Mouse (Mus musculus): Measurements from ENCODE around the gene Tle4. TPM values are rescaled to one million over a fixed set of nuclear protein-coding genes. Genes with fewer than 3 reads are reported as not detected.
A peak's percentile ranks its signal among the peaks of the same experiment; 100 is the strongest.

The Tle4 gene
- polyA plus RNA-seq, 1 experiment from 2014 or later = 33.9 TPM

- Histone ChIP-seq H3K36me3 (no peaks in the 10 kb centered on the region), H3K4me3 (no peak overlapping the region), H3K4me1 (replicated peaks) (peaks cover 30% of the 10 kb centered on the region), H3K27me3 (no peaks in the 10 kb centered on the region), H3K27ac (replicated peaks) (no peak overlapping the region), H3K9me3 (no peaks in the 10 kb centered on the region), H3K4me2 (no peak overlapping the region), H3K9ac (no peak overlapping the region)
- ATAC-seq (ENCODE audit: low read depth) = peak; percentile 55; the same call in 1 of the 2 replicates
- 41% methylated on average over 5 of the region's 5 CpGs for WGBS
Observed at GRCm38 (mm10) chr19:14481796-14482561, 115.9 kb downstream of the Tle4 start.

GRCm38 (mm10) chr19:14479711-14480110 is 118.1 kb downstream of the Tle4 start:
- Histone ChIP-seq H3K4me3 (no peak overlapping the region), H3K4me1 (replicated peaks) (peaks cover 30% of the 10 kb centered on the region), H3K27me3 (no peaks in the 10 kb centered on the region), H3K9me3 (no peaks in the 10 kb centered on the region), H3K36me3 (no peaks in the 10 kb centered on the region), H3K4me2 (no peak overlapping the region), H3K27ac (replicated peaks) (no peak overlapping the region), H3K9ac (no peak overlapping the region)
- ATAC-seq (ENCODE audit: low read depth) = no peak

- Histone ChIP-seq H3K9me3 (no peaks in the 10 kb centered on the region), H3K9ac (no peak overlapping the region), H3K4me2 (no peak overlapping the region), H3K4me3 (no peak overlapping the region), H3K27ac (replicated peaks) (no peak overlapping the region), H3K4me1 (replicated peaks) (no peaks in the 10 kb centered on the region), H3K27me3 (no peaks in the 10 kb centered on the region), H3K36me3 (peaks cover 14% of the 10 kb centered on the region)
- no peak for ATAC-seq (ENCODE audit: low read depth)
- WGBS = 94% methylated on average over 8 of the region's 8 CpGs
Observed at GRCm38 (mm10) chr19:14469325-14469724, 128.5 kb downstream of the Tle4 start.

GRCm38 (mm10) chr19:14468733-14469132 is 129.1 kb downstream of the Tle4 start:
- no peaks in the 10 kb centered on the region for H3K27me3 ChIP-seq
- H3K9me3 ChIP-seq = no peaks in the 10 kb centered on the region
- H3K9ac ChIP-seq = no peak overlapping the region
- no peak overlapping the region for H3K27ac ChIP-seq (replicated peaks)
- H3K4me1 ChIP-seq (replicated peaks) = no peaks in the 10 kb centered on the region
- 91% methylated on average over 2 of the region's 2 CpGs for WGBS
- H3K36me3 ChIP-seq = peaks cover 20% of the 10 kb centered on the region
- ATAC-seq (ENCODE audit: low read depth) = no peak
- H3K4me2 ChIP-seq = no peak overlapping the region
- H3K4me3 ChIP-seq = no peak overlapping the region

GRCm38 (mm10) chr19:14466020-14466419 is 131.8 kb downstream of the Tle4 start:
- WGBS = 92% methylated on average over 8 of the region's 8 CpGs
- ATAC-seq (ENCODE audit: low read depth) = no peak
- H3K9me3 ChIP-seq = no peaks in the 10 kb centered on the region

GRCm38 (mm10) chr19:14463281-14464079 is 134.4 kb downstream of the Tle4 start:
- Histone ChIP-seq H3K36me3 (peaks cover 48% of the 10 kb centered on the region), H3K9ac (no peak overlapping the region), H3K27ac (replicated peaks) (no peak overlapping the region), H3K27me3 (no peaks in the 10 kb centered on the region), H3K4me3 (no peak overlapping the region), H3K4me1 (replicated peaks) (no peaks in the 10 kb centered on the region), H3K9me3 (no peaks in the 10 kb centered on the region), H3K4me2 (no peak overlapping the region)
- no peak for ATAC-seq (ENCODE audit: low read depth)
- 96% methylated on average over 5 of the region's 5 CpGs for WGBS

More at GRCm38 (mm10) chr19:14466020-14466419, 131.8 kb downstream of the Tle4 start:
- H3K4me2 ChIP-seq = no peak overlapping the region
- peaks cover 41% of the 10 kb centered on the region for H3K36me3 ChIP-seq
- no peaks in the 10 kb centered on the region for H3K4me1 ChIP-seq (replicated peaks)
- no peak overlapping the region for H3K27ac ChIP-seq (replicated peaks)
- no peak overlapping the region for H3K9ac ChIP-seq
- H3K4me3 ChIP-seq = no peak overlapping the region
- no peaks in the 10 kb centered on the region for H3K27me3 ChIP-seq

GRCm38 (mm10) chr19:14453486-14453885 is 144.4 kb downstream of the Tle4 start:
- WGBS = 65% methylated on average over 10 of the region's 10 CpGs
- H3K27ac ChIP-seq (replicated peaks) = peak overlapping the region; percentile 42; the same call in 1 of the 2 replicates
- no peaks in the 10 kb centered on the region for H3K27me3 ChIP-seq
- no peak overlapping the region for H3K4me2 ChIP-seq
- H3K36me3 ChIP-seq = peaks cover 70% of the 10 kb centered on the region
- no peak overlapping the region for H3K9ac ChIP-seq
- H3K4me3 ChIP-seq = no peak overlapping the region
- peaks cover 7% of the 10 kb centered on the region for H3K4me1 ChIP-seq (replicated peaks)
- no peaks in the 10 kb centered on the region for H3K9me3 ChIP-seq
- no peak for ATAC-seq (ENCODE audit: low read depth)

GRCm38 (mm10) chr19:14451329-14451728 is 146.5 kb downstream of the Tle4 start:
- no peaks in the 10 kb centered on the region for H3K9me3 ChIP-seq
- H3K36me3 ChIP-seq = peaks cover 64% of the 10 kb centered on the region
- ATAC-seq (ENCODE audit: low read depth) = no peak
- no peaks in the 10 kb centered on the region for H3K27me3 ChIP-seq
- H3K9ac ChIP-seq = no peak overlapping the region
- H3K27ac ChIP-seq (replicated peaks) = no peak overlapping the region
- H3K4me2 ChIP-seq = no peak overlapping the region
- peaks cover 7% of the 10 kb centered on the region for H3K4me1 ChIP-seq (replicated peaks)
- H3K4me3 ChIP-seq = no peak overlapping the region
- WGBS = 94% methylated on average over 6 of the region's 6 CpGs

- H3K27me3 ChIP-seq = no peaks in the 10 kb centered on the region
- ATAC-seq (ENCODE audit: low read depth) = no peak
- WGBS = 91% methylated on average over 3 of the region's 3 CpGs
- no peak overlapping the region for H3K4me3 ChIP-seq
- H3K4me1 ChIP-seq (replicated peaks) = peaks cover 7% of the 10 kb centered on the region
- H3K9me3 ChIP-seq = no peaks in the 10 kb centered on the region
- no peak overlapping the region for H3K4me2 ChIP-seq
- peaks cover 58% of the 10 kb centered on the region for H3K36me3 ChIP-seq
- H3K9ac ChIP-seq = no peak overlapping the region
- no peak overlapping the region for H3K27ac ChIP-seq (replicated peaks)
Observed at GRCm38 (mm10) chr19:14449738-14450137, 148.1 kb downstream of the Tle4 start.

- Histone ChIP-seq H3K4me3 (no peak overlapping the region), H3K36me3 (peaks cover 48% of the 10 kb centered on the region), H3K9me3 (no peaks in the 10 kb centered on the region), H3K4me2 (no peak overlapping the region), H3K27ac (replicated peaks) (no peak overlapping the region), H3K4me1 (replicated peaks) (peaks cover 3% of the 10 kb centered on the region), H3K27me3 (no peaks in the 10 kb centered on the region), H3K9ac (no peak overlapping the region)
- 47% methylated on average over 2 of the region's 2 CpGs for WGBS
- ATAC-seq (ENCODE audit: low read depth) = no peak
Observed at GRCm38 (mm10) chr19:14448586-14448985, 149.3 kb downstream of the Tle4 start.

- no peak for ATAC-seq (ENCODE audit: low read depth)
- no peaks in the 10 kb centered on the region for H3K27me3 ChIP-seq
- 74% methylated on average over 1 of the region's 1 CpGs for WGBS
Observed at GRCm38 (mm10) chr19:14447474-14447873, 150.4 kb downstream of the Tle4 start.

GRCm38 (mm10) chr19:14441861-14442260 is 156.0 kb downstream of the Tle4 start:
- Histone ChIP-seq H3K4me1 (replicated peaks) (0 out of 2 replicates have a peak, but pooled peaks cover 4% of the 10 kb centered on the region), H3K4me2 (no peak overlapping the region), H3K9ac (no peak overlapping the region), H3K27ac (replicated peaks) (no peak overlapping the region), H3K4me3 (no peak overlapping the region), H3K27me3 (no peaks in the 10 kb centered on the region), H3K9me3 (no peaks in the 10 kb centered on the region), H3K36me3 (peaks cover 4% of the 10 kb centered on the region)
- 91% methylated on average over 5 of the region's 5 CpGs for WGBS
- ATAC-seq (ENCODE audit: low read depth) = no peak

More at GRCm38 (mm10) chr19:14447474-14447873, 150.4 kb downstream of the Tle4 start:
- H3K36me3 ChIP-seq = peaks cover 38% of the 10 kb centered on the region
- H3K27ac ChIP-seq (replicated peaks) = no peak overlapping the region
- H3K4me3 ChIP-seq = no peak overlapping the region
- H3K4me2 ChIP-seq = no peak overlapping the region
- H3K4me1 ChIP-seq (replicated peaks) = no peaks in the 10 kb centered on the region
- no peak overlapping the region for H3K9ac ChIP-seq
- H3K9me3 ChIP-seq = no peaks in the 10 kb centered on the region
